Mouse (Mus musculus): Measurements from ENCODE around the gene Tmem60. TPM values are rescaled to one million over a fixed set of nuclear protein-coding genes. Genes with fewer than 3 reads are reported as not detected.

Gene Tmem60
- polyA plus RNA-seq, 1 experiment from 2014 or later = 71.4 TPM

DNA sequence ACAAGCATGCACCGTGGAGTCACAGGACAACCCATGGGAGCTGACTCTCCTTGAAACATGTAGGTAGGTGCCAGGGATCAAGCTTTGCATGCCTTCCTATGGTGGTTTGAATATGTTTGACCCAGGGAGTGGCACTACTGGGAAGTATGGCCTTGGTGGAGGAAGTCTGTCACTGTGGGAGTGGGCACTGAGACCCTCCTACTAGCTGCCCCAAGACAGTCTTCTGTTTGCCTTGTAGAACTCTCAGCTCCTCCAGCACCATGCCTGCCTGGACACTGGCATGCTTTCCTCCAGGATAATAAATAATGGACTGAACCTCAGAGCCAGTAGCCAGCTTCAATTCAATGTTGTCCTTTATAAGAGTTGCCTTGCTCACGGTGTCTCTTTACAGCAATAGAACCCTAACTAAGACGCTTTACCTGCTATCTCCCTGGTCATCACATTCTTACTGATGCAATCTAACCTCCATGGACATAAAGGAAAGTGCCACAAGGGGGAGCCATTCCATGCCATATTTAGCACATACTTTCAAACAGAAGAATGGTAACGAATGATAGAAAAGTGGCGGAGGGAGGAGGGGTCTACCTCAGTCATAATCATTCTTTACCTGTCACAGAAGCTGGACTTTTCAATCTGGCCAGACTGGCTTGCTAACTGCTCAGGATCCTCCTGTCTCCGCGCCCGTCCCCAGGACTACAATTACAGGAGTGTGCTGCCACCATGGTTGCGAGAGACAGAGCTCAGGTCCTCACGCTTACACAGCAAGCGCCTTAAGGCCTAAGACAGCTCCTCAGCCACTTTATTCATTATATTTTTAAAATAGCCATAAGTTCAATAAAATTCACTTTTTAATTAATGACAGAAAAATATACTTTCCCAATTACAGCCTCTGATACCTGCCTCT, 31.6 kb downstream of the Tmem60 start:
- H3K27ac ChIP-seq = no peak overlapping the region

GRCm38 (mm10) chr5:20918967-20919366, 37.0 kb downstream of the Tmem60 start:
- 96% methylated on average over 4 of the region's 4 CpGs for WGBS
- Histone ChIP-seq H3K4me3 (replicated peaks) (no peak overlapping the region), H3K9ac (replicated peaks) (no peak overlapping the region)

More for the DNA sequence above, 31.6 kb downstream of the Tmem60 start:
- 0 out of 2 replicates have a peak, but pooled peaks have one; percentile 45 for ATAC-seq
- H3K4me2 ChIP-seq (replicated peaks) = no peak overlapping the region
- no peaks in the 10 kb centered on the region for H3K9me3 ChIP-seq
- 75% methylated on average over 11 of the region's 11 CpGs for WGBS
- no peak overlapping the region for H3K9ac ChIP-seq (replicated peaks)
- H3K27me3 ChIP-seq = no peaks in the 10 kb centered on the region
- no peak overlapping the region for H3K4me3 ChIP-seq (replicated peaks)
- no peaks in the 10 kb centered on the region for H3K4me1 ChIP-seq (replicated peaks)
- H3K36me3 ChIP-seq = no peaks in the 10 kb centered on the region

DNA sequence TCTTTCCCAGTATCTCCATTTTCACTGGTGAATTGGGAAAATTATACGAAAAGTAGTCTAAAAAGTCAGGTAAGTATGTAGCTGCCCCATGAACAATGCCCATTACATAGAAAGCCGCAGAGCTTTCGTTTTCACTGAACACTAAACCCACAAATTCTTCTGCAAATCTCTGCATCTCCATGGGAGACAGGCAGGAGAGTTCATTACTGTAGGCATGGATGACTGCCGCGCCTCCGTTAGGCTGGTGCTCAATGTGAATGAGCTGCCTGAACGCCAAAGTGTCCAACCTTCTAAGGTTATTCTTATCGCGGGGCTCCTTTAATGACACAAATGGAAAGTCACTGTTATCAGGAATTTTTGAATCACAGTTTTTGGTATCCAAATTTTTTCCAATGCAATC, 37.6 kb downstream of the Tmem60 start:
- no peak overlapping the region for H3K9ac ChIP-seq (replicated peaks)
- no peak overlapping the region for H3K4me2 ChIP-seq (replicated peaks)
- no peaks in the 10 kb centered on the region for H3K4me1 ChIP-seq (replicated peaks)
- H3K4me3 ChIP-seq (replicated peaks) = no peak overlapping the region
- H3K36me3 ChIP-seq = 0 out of 2 replicates have a peak, but pooled peaks cover 3% of the 10 kb centered on the region
- H3K27me3 ChIP-seq = no peaks in the 10 kb centered on the region
- H3K27ac ChIP-seq = no peak overlapping the region
- 66% methylated on average over 9 of the region's 9 CpGs for WGBS
- no peak for ATAC-seq
- no peaks in the 10 kb centered on the region for H3K9me3 ChIP-seq

More at GRCm38 (mm10) chr5:20918967-20919366, 37.0 kb downstream of the Tmem60 start:
- H3K27ac ChIP-seq = no peak overlapping the region
- H3K9me3 ChIP-seq = no peaks in the 10 kb centered on the region
- H3K4me1 ChIP-seq (replicated peaks) = no peaks in the 10 kb centered on the region
- 0 out of 2 replicates have a peak, but pooled peaks cover 3% of the 10 kb centered on the region for H3K36me3 ChIP-seq
- H3K4me2 ChIP-seq (replicated peaks) = no peak overlapping the region
- no peaks in the 10 kb centered on the region for H3K27me3 ChIP-seq
- ATAC-seq = no peak

- WGBS = 74% methylated on average over 3 of the region's 3 CpGs
- H3K27me3 ChIP-seq = no peaks in the 10 kb centered on the region
- no peaks in the 10 kb centered on the region for H3K9me3 ChIP-seq
- H3K36me3 ChIP-seq = 0 out of 2 replicates have a peak, but pooled peaks cover 3% of the 10 kb centered on the region
- H3K4me1 ChIP-seq (replicated peaks) = no peaks in the 10 kb centered on the region
- ATAC-seq = no peak
- no peak overlapping the region for H3K4me3 ChIP-seq (replicated peaks)
- H3K4me2 ChIP-seq (replicated peaks) = no peak overlapping the region
- no peak overlapping the region for H3K9ac ChIP-seq (replicated peaks)
- no peak overlapping the region for H3K27ac ChIP-seq
These were observed 42.6 kb downstream of the Tmem60 start for GRCm38 (mm10) chr5:20924608-20925007.

DNA sequence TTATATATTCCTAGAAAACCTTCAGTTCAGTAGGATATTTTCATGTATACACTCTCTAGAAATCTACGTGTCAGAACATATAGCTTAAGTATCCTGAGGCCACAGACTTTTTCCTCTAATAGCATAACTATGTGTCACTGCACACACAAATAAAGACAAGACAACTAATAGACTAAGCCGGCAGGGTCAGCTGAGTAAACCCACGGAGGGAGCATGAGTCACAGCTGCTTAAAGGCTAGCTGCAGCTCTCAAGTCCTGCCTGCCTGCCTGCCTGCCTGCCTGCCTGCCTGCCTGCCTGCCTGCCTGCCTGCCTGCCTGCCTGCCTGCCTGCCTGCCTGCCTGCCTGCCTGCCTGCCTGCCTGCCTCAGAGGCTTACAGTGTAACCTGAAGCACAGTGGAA, 43.5 kb downstream of the Tmem60 start:
- no peak overlapping the region for H3K27ac ChIP-seq
- no peak overlapping the region for H3K4me2 ChIP-seq (replicated peaks)
- WGBS = 85% methylated on average over 3 of the region's 3 CpGs
- H3K9ac ChIP-seq (replicated peaks) = no peak overlapping the region
- H3K4me1 ChIP-seq (replicated peaks) = no peaks in the 10 kb centered on the region
- no peaks in the 10 kb centered on the region for H3K27me3 ChIP-seq
- 0 out of 2 replicates have a peak, but pooled peaks cover 3% of the 10 kb centered on the region for H3K36me3 ChIP-seq
- ATAC-seq = no peak
- no peak overlapping the region for H3K4me3 ChIP-seq (replicated peaks)
- H3K9me3 ChIP-seq = no peaks in the 10 kb centered on the region

GRCm38 (mm10) chr5:20929669-20930151, 47.7 kb downstream of the Tmem60 start:
- no peaks in the 10 kb centered on the region for H3K9me3 ChIP-seq
- no peak overlapping the region for H3K4me3 ChIP-seq (replicated peaks)
- 85% methylated on average over 6 of the region's 6 CpGs for WGBS
- ATAC-seq = no peak
- no peaks in the 10 kb centered on the region for H3K36me3 ChIP-seq
- H3K27me3 ChIP-seq = no peaks in the 10 kb centered on the region
- H3K9ac ChIP-seq (replicated peaks) = no peak overlapping the region
- no peak overlapping the region for H3K4me2 ChIP-seq (replicated peaks)
- H3K4me1 ChIP-seq (replicated peaks) = no peaks in the 10 kb centered on the region
- no peak overlapping the region for H3K27ac ChIP-seq

GRCm38 (mm10) chr5:20930430-20930829, 48.4 kb downstream of the Tmem60 start:
- no peak for ATAC-seq
- Histone ChIP-seq H3K9me3 (no peaks in the 10 kb centered on the region), H3K9ac (replicated peaks) (no peak overlapping the region), H3K4me3 (replicated peaks) (no peak overlapping the region), H3K36me3 (no peaks in the 10 kb centered on the region), H3K4me2 (replicated peaks) (no peak overlapping the region), H3K27me3 (no peaks in the 10 kb centered on the region), H3K27ac (no peak overlapping the region), H3K4me1 (replicated peaks) (no peaks in the 10 kb centered on the region)

DNA sequence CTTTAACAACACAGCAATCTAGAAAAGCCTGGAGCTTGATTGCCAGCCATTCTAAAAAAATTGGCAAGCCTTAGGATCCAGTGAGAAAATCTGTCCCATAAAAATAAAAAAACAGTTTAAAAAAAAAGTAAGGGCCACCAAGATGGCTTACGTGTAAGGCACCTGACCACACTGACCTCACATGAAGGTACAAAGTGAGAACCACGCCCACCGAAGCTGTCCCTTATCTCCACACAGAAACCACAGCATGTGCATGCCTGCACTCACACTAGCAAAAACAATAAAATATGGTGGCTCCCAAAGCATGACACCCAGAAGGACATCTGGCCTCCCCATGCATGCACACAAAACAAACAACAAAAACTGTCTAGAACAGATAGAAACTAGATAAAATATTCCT, 49.3 kb downstream of the Tmem60 start:
- Histone ChIP-seq H3K9me3 (no peaks in the 10 kb centered on the region), H3K4me1 (replicated peaks) (no peaks in the 10 kb centered on the region), H3K36me3 (no peaks in the 10 kb centered on the region), H3K4me3 (replicated peaks) (no peak overlapping the region), H3K4me2 (replicated peaks) (no peak overlapping the region), H3K9ac (replicated peaks) (no peak overlapping the region), H3K27ac (no peak overlapping the region), H3K27me3 (no peaks in the 10 kb centered on the region)
- WGBS = 93% methylated on average over 3 of the region's 3 CpGs
- no peak for ATAC-seq

- Histone ChIP-seq H3K4me3 (replicated peaks) (no peak overlapping the region), H3K9me3 (no peaks in the 10 kb centered on the region), H3K27me3 (no peaks in the 10 kb centered on the region), H3K4me2 (replicated peaks) (no peak overlapping the region), H3K36me3 (no peaks in the 10 kb centered on the region), H3K4me1 (replicated peaks) (no peaks in the 10 kb centered on the region), H3K27ac (no peak overlapping the region), H3K9ac (replicated peaks) (no peak overlapping the region)
- 95% methylated on average over 3 of the region's 3 CpGs for WGBS
- no peak for ATAC-seq
These were observed 50.6 kb downstream of the Tmem60 start for GRCm38 (mm10) chr5:20932585-20932984.

DNA sequence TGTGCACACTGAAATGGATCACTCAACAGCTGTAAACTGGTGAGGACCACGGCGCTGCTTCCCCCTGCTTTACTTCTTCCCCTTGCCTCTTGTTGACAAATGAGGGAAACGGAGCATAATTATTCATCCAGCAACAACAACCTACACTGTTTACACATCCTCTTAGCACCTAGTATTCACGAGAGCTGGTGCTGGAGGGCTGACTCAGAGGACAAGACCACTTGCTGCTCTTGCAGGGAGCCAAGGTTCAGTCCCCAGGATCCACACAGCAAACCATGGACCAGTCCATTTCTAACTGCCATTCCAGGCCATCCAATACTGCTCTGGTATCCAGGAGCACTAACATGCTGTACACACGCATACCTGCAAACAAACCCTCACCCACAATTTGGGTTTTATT, 53.9 kb downstream of the Tmem60 start:
- Histone ChIP-seq H3K27ac (no peak overlapping the region), H3K9ac (replicated peaks) (no peak overlapping the region), H3K27me3 (no peaks in the 10 kb centered on the region), H3K4me2 (replicated peaks) (no peak overlapping the region), H3K4me3 (replicated peaks) (no peak overlapping the region), H3K4me1 (replicated peaks) (0 out of 2 replicates have a peak, but pooled peaks cover 14% of the 10 kb centered on the region), H3K9me3 (no peaks in the 10 kb centered on the region), H3K36me3 (no peaks in the 10 kb centered on the region)
- ATAC-seq = no peak
- WGBS = 85% methylated on average over 5 of the region's 5 CpGs
